Mouse (Mus musculus) gastrocnemius, postnatal 10 days (tissue): Measurements from ENCODE around the gene Tulp3. TPM values are rescaled to one million over a fixed set of nuclear protein-coding genes. Genes with fewer than 3 reads are reported as not detected.
"Not testable (repeated sequence)": the region's sequence is repeated elsewhere in the genome, so short reads cannot be mapped to it uniquely, and the experiment has no call there.

Experiments used
- DNase-seq: peaks from one replicate; pipeline ENCODE4 v3.0.0; 2021; ENCODE audit warnings: mixed read lengths
- total RNA-seq, 2 experiments: library from RNA; stranded (reverse); gene quantifications; 2 replicates each; pipeline ENCODE4 v1.2.3; 2021

Tulp3 gene
- total RNA-seq, 2 experiments from 2014 or later, result 10.0 to 13.0 TPM

- DNase-seq, result peak; percentile 62
Observed at GRCm38 (mm10) chr6:128358999-128359398, 3.3 kb upstream of the Tulp3 start.

- peak; percentile 43 for DNase-seq
Observed at GRCm38 (mm10) chr6:128355201-128355681, 410 bp downstream of the Tulp3 start.

- no peak for DNase-seq
Observed at GRCm38 (mm10) chr6:128354140-128354539, 1.5 kb downstream of the Tulp3 start.

- DNase-seq, result no peak
Observed at GRCm38 (mm10) chr6:128349711-128350110, 5.9 kb downstream of the Tulp3 start.

GRCm38 (mm10) chr6:128346782-128347181 is 8.9 kb downstream of the Tulp3 start:
- no peak for DNase-seq

GRCm38 (mm10) chr6:128345623-128346022 is 10.0 kb downstream of the Tulp3 start:
- no peak for DNase-seq

GRCm38 (mm10) chr6:128341956-128342723 is 13.5 kb downstream of the Tulp3 start:
- no peak for DNase-seq

GRCm38 (mm10) chr6:128338876-128339275 is 16.8 kb downstream of the Tulp3 start:
- no peak for DNase-seq

GRCm38 (mm10) chr6:128337467-128337866 is 18.2 kb downstream of the Tulp3 start:
- DNase-seq, result no peak

GRCm38 (mm10) chr6:128334397-128335124 is 21.1 kb downstream of the Tulp3 start:
- DNase-seq, result peak; percentile 74

- peak; percentile 48 for DNase-seq
Observed at GRCm38 (mm10) chr6:128318317-128318716, 37.3 kb downstream of the Tulp3 start.

- DNase-seq, result no peak
Observed at GRCm38 (mm10) chr6:128315597-128315996, 40.1 kb downstream of the Tulp3 start.

GRCm38 (mm10) chr6:128314796-128315195 is 40.9 kb downstream of the Tulp3 start:
- DNase-seq, result no peak

GRCm38 (mm10) chr6:128308311-128308710 is 47.3 kb downstream of the Tulp3 start:
- DNase-seq, result peak; percentile 76

- no peak for DNase-seq
Observed at GRCm38 (mm10) chr6:128304801-128305200, 50.9 kb downstream of the Tulp3 start.

- DNase-seq, result not testable (repeated sequence)
Observed at GRCm38 (mm10) chr6:128302640-128303039, 53.0 kb downstream of the Tulp3 start.

- DNase-seq, result no peak
Observed at GRCm38 (mm10) chr6:128301891-128302290, 53.8 kb downstream of the Tulp3 start.

- no peak for DNase-seq
Observed at GRCm38 (mm10) chr6:128301458-128301857, 54.2 kb downstream of the Tulp3 start.

GRCm38 (mm10) chr6:128300134-128301001 is 55.3 kb downstream of the Tulp3 start, which contains the start of gene Tead4:
Gene Tead4 (minus strand): TSS chr6:128300823.
- DNase-seq, result peak; percentile 75

GRCm38 (mm10) chr6:128299292-128300133 is 56.1 kb downstream of the Tulp3 start:
- DNase-seq, result peak; percentile 21

GRCm38 (mm10) chr6:128298246-128298645 is 57.4 kb downstream of the Tulp3 start:
- no peak for DNase-seq
